11 mouse cellular contexts compared by ENCODE assay signal in genomic region chr7:28418096-28418670, GRCm38 (mm10). TPM values are rescaled to one million over a fixed set of nuclear protein-coding genes. Genes with fewer than 3 reads are reported as not detected.
DNase-seq lines count a peak whose midpoint lies in the region; ATAC-seq and TF ChIP-seq lines count a peak whose summit lies in the region.
"Had no signal": no experiment of that assay in that cellular context is flagged by ENCODE, and none has a peak within 500 bp of the region (broad histone marks: within the 10 kb centered on the region; RNA-seq: fewer than 3 reads in every experiment).

No protein-coding gene starts in this region.

- H3K27me3 ChIP-seq in E14TG2a.4 (ENCODE audit: insufficient read depth, low read length), result no peaks in the 10 kb centered on the region
- no peaks in the 10 kb centered on the region for H3K27me3 ChIP-seq in midbrain, embryonic 15.5 days (replicated peaks)
- H3K27me3 ChIP-seq: embryonic facial prominence, embryonic 13.5 days had no signal

- peak; percentile 45 for DNase-seq in adrenal gland, adult 8-10 months
- DNase-seq in adrenal gland, adult 18-20 months (ENCODE audit: low spot score in 2 of 2), result no peak
- DNase-seq in gastrocnemius, postnatal 25 days, result peak; percentile 84
- DNase-seq in kidney, postnatal 4 days, result peak; percentile 50 to 66
- no peak for DNase-seq in ovary, adult 18-20 months (ENCODE audit: low spot score)
- DNase-seq in layer of hippocampus, adult 18-20 months (ENCODE audit: low spot score in 2 of 2), result no peak

- 89% methylated on average over 8 of the region's 8 CpGs for WGBS in midbrain, embryonic 15.5 days

- H3K4me3 ChIP-seq in E14TG2a.4 (replicated peaks; ENCODE audit: low read length), result 0 out of 2 replicates have a peak overlapping the region, but pooled peaks have one; percentile 5
- no peak overlapping the region for H3K4me3 ChIP-seq in midbrain, embryonic 15.5 days
- H3K4me3 ChIP-seq: embryonic facial prominence, embryonic 13.5 days had no signal

- H3K36me3 ChIP-seq in E14TG2a.4 (ENCODE audit: insufficient read depth, low read length), result peaks cover 98% of the 10 kb centered on the region
- H3K36me3 ChIP-seq in midbrain, embryonic 15.5 days (replicated peaks), result peaks cover 57% of the 10 kb centered on the region

- no peak overlapping the region for H3K9ac ChIP-seq in midbrain, embryonic 15.5 days
- H3K9ac ChIP-seq: embryonic facial prominence, embryonic 13.5 days; liver, embryonic 14.5 days had no signal

- TF ChIP-seq CTCF in E14TG2a.4 (conservative IDR thresholded peaks at IDR 0.05; ENCODE audit: low read length), result no peak

- no peak for ATAC-seq in midbrain, embryonic 15.5 days (replicated peaks)

- no peaks in the 10 kb centered on the region for H3K9me3 ChIP-seq in E14TG2a.4 (ENCODE audit: low read length)
- no peaks in the 10 kb centered on the region for H3K9me3 ChIP-seq in midbrain, embryonic 15.5 days
- H3K9me3 ChIP-seq: embryonic facial prominence, embryonic 13.5 days had no signal

- no peak overlapping the region for H3K27ac ChIP-seq in midbrain, embryonic 15.5 days
- H3K27ac ChIP-seq: embryonic facial prominence, embryonic 13.5 days; liver, embryonic 14.5 days had no signal

- no peak overlapping the region for H3K4me2 ChIP-seq in midbrain, embryonic 15.5 days
- H3K4me2 ChIP-seq: embryonic facial prominence, embryonic 13.5 days had no signal

- H3K4me1 ChIP-seq in E14TG2a.4 (replicated peaks; ENCODE audit: low read depth, low read length), result peaks cover 41% of the 10 kb centered on the region
- H3K4me1 ChIP-seq in midbrain, embryonic 15.5 days, result no peaks in the 10 kb centered on the region

RNA-seq across cellular contexts. Expression of gene Gmfg, which starts 19.1 kb away (rescaled TPM):
- 10 to 100 TPM in 2 of 4 experiments, 1 to 10 TPM in 2; 7.5 to 13.5 (median 11.3) TPM for total RNA-seq in adrenal gland, adult 8-10 months (2022)
- total RNA-seq in adrenal gland, adult 18-20 months (2021), result 1 to 10 TPM; 8.0 to 9.5 TPM
- total RNA-seq in gastrocnemius, postnatal 25 days (2021), result 1 to 10 TPM; 1.6 to 4.2 TPM
- 3.2 and 3.4 TPM in 2 replicates for polyA plus RNA-seq in midbrain, embryonic 15.5 days (2015; fragmentation: Nextera tagmentation; extraction: Ambion mirVana)
- 1 to 10 TPM; 2.2 to 2.4 TPM for total RNA-seq in layer of hippocampus, adult 18-20 months (2021)
- polyA plus RNA-seq: C2C12 had no signal

RNA-seq across cellular contexts. Expression of gene Paf1, which starts 25.4 kb away (rescaled TPM):
- 100 to 1,000 TPM in 1 of 4 experiments, 10 to 100 TPM in 3; 61.6 to 102 (median 87.9) TPM for total RNA-seq in adrenal gland, adult 8-10 months (2022)
- total RNA-seq in adrenal gland, adult 18-20 months (2021), result 10 to 100 TPM; 76.7 to 86.6 TPM
- total RNA-seq in gastrocnemius, postnatal 25 days (2021), result 10 to 100 TPM; 24.9 to 29.4 TPM
- polyA plus RNA-seq in midbrain, embryonic 15.5 days (2015; fragmentation: Nextera tagmentation; extraction: Ambion mirVana), result 92.5 and 110 TPM in 2 replicates
- 10 to 100 TPM; 64.9 to 69.3 TPM for total RNA-seq in layer of hippocampus, adult 18-20 months (2021)

RNA-seq across cellular contexts. Expression of gene Med29, which starts 25.7 kb away (rescaled TPM):
- 10 to 100 TPM; 24.5 to 44.1 (median 29.5) TPM for total RNA-seq in adrenal gland, adult 8-10 months (2022)
- total RNA-seq in adrenal gland, adult 18-20 months (2021), result 10 to 100 TPM; 36.9 to 37.0 TPM
- total RNA-seq in gastrocnemius, postnatal 25 days (2021), result 10 to 100 TPM; 19.6 to 20.2 TPM
- polyA plus RNA-seq in midbrain, embryonic 15.5 days (2015; fragmentation: Nextera tagmentation; extraction: Ambion mirVana), result 46.6 and 47.0 TPM in 2 replicates
- 10 to 100 TPM; 21.4 to 22.1 TPM for total RNA-seq in layer of hippocampus, adult 18-20 months (2021)

RNA-seq across cellular contexts. Expression of gene Lrfn1, which starts 33.6 kb away (rescaled TPM):
- total RNA-seq in adrenal gland, adult 8-10 months (2022), result 10 to 100 TPM; 19.3 to 27.7 (median 24.5) TPM
- 10 to 100 TPM; 10.7 to 13.1 TPM for total RNA-seq in adrenal gland, adult 18-20 months (2021)
- total RNA-seq in gastrocnemius, postnatal 25 days (2021), result under 1 TPM; 0.23 to 0.38 TPM
- 20.9 and 23.0 TPM in 2 replicates for polyA plus RNA-seq in midbrain, embryonic 15.5 days (2015; fragmentation: Nextera tagmentation; extraction: Ambion mirVana)
- 10 to 100 TPM; 75.5 to 81.1 TPM for total RNA-seq in layer of hippocampus, adult 18-20 months (2021)
- polyA plus RNA-seq: C2C12 had no signal

RNA-seq across cellular contexts. Expression of gene Zfp36, which starts 38.1 kb away (rescaled TPM):
- total RNA-seq in adrenal gland, adult 8-10 months (2022), result 10 to 100 TPM; 12.8 to 33.6 (median 21.5) TPM
- total RNA-seq in adrenal gland, adult 18-20 months (2021), result 10 to 100 TPM; 15.5 to 16.5 TPM
- total RNA-seq in gastrocnemius, postnatal 25 days (2021), result 1 to 10 TPM; 7.3 to 7.6 TPM
- 3.2 and 3.3 TPM in 2 replicates for polyA plus RNA-seq in midbrain, embryonic 15.5 days (2015; fragmentation: Nextera tagmentation; extraction: Ambion mirVana)
- total RNA-seq in layer of hippocampus, adult 18-20 months (2021), result 1 to 10 TPM; 3.5 to 3.7 TPM

Comparison
In these comparisons a context has a peak if more than half of its experiments do, and no peak if none do; other contexts are left out.
1. DNase-seq: peak in adrenal gland, adult 8-10 months (single experiment), gastrocnemius, postnatal 25 days (single experiment) and kidney, postnatal 4 days (2 of 2); none in adrenal gland, adult 18-20 months (0 of 2), ovary, adult 18-20 months (single experiment) and layer of hippocampus, adult 18-20 months (0 of 2).